Mouse (Mus musculus) lung, postnatal 0 days (tissue): Measurements from ENCODE around the gene Tbc1d10a.

ENCODE experiments used
- CTCF ChIP-seq: IDR thresholded peaks from 2 replicates; pipeline ENCODE4 v1.5.1; 2016; ENCODE audit warnings: antibody characterized with exemption, mild to moderate bottlenecking
- EP300 ChIP-seq: IDR thresholded peaks from 2 replicates; pipeline ENCODE4 v1.6.1; 2016; ENCODE audit warnings: antibody characterized with exemption, mild to moderate bottlenecking, control low read depth

GRCm38 (mm10) chr11:4193420-4193819 is 6.8 kb downstream of the Tbc1d10a start:
- TF ChIP-seq EP300 = no peak
- no peak for TF ChIP-seq CTCF
